Mouse (Mus musculus) heart, postnatal 10 days (tissue): ENCODE results near the gene Frmpd2. TPM values are rescaled to one million over a fixed set of nuclear protein-coding genes. Genes with fewer than 3 reads are reported as not detected.

Source experiments
- DNase-seq, 2 experiments: peaks; one replicate each; pipeline ENCODE4 v3.0.0; 2021
- intact Hi-C: fragments of 180-260 bp; cut with DNase I; formaldehyde crosslinking; loops from one replicate; pipeline ENCODE4 v1.15.1; 2025
- total RNA-seq, 2 experiments: library from RNA; stranded (reverse); gene quantifications; 2 replicates each; pipeline ENCODE4 v1.2.3; 2021

Frmpd2 gene
- total RNA-seq, 2 experiments from 2014 or later: not detected

GRCm38 (mm10) chr14:33598376-33599130 is 127.1 kb downstream of the Frmpd2 start:
- DNase-seq: peak; percentile 4 to 11
- intact Hi-C loops: no loop called here

- intact Hi-C loops: no loop called here
- no peak for DNase-seq
Measured at GRCm38 (mm10) chr14:33607431-33607830, 135.9 kb downstream of the Frmpd2 start.

Other genes with a start within 250 kb of the Frmpd2 start
- gene Mapk8, start 24.5 kb upstream of the Frmpd2 start, total RNA-seq: 10 to 100 TPM; 44.1 to 45.1 TPM
- not detected for gene Ptpn20, start 117.5 kb downstream of the Frmpd2 start, total RNA-seq